Mouse (Mus musculus) stomach, postnatal 0 days (tissue): ENCODE results near the gene Tns3.

Source experiments
- CTCF ChIP-seq: IDR thresholded peaks from 2 replicates; pipeline ENCODE4 v1.5.1; 2016; ENCODE audit warnings: antibody characterized with exemption, low read depth, mild to moderate bottlenecking, moderate library complexity
- EP300 ChIP-seq: optimal IDR thresholded peaks from 2 replicates; pipeline ENCODE3; 2016; ENCODE audit warnings: antibody characterized with exemption

DNA sequence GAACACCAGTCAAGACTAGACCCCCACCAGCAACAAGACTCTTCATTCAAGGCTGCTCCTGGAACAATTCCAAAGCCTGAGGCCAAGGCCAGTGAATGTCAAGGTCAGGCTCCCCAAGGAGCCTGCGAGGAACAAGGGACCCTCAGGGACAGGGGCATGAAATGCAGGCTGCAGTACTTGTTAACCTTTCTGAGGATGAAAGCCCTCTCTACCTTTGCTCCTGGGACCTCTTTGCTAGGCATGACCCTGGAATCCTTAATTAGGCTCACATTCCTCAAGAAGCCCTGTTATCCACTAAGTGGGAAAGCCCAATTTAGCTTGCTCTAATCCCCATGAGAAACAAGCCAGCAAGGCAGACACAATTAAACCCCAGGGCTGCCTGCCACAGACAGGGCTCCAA lies 79.4 kb downstream of the Tns3 start:
- no peak for TF ChIP-seq CTCF
- TF ChIP-seq EP300: no peak
